ENCODE assay signal across 19 mouse cellular contexts in genomic region chr2:173702867-173703237, GRCm38 (mm10). TPM values are rescaled to one million over a fixed set of nuclear protein-coding genes. Genes with fewer than 3 reads are reported as not detected.
DNase-seq lines count a peak whose midpoint lies in the region; ATAC-seq lines count a peak whose summit lies in the region.
"Had no signal": no experiment of that assay in that cellular context is flagged by ENCODE, and none has a peak within 500 bp of the region (broad histone marks: within the 10 kb centered on the region; RNA-seq: fewer than 3 reads in every experiment).

No protein-coding gene starts in this region.

- intact Hi-C loops in gastrocnemius, postnatal 14 days (cut with DNase I; ENCODE audit: low total_unique reads) = no loop called here

- H3K27ac ChIP-seq in heart, embryonic 14.5 days (replicated peaks in 1 of 2; ENCODE audit: control insufficient read depth in 1 of 2, insufficient read depth in 1 of 2, low read depth in 2 of 2, low read length in 2 of 2) = peak overlapping the region; percentile 67 to 75
- no peak overlapping the region for H3K27ac ChIP-seq in limb, embryonic 11.5 days (replicated peaks; ENCODE audit: low read depth, low read length)
- no peak overlapping the region for H3K27ac ChIP-seq in limb, embryonic 10.5 days
- peak overlapping the region; percentile 64 for H3K27ac ChIP-seq in brown adipose tissue, adult 24 weeks (replicated peaks; ENCODE audit: low read depth, low read length)
- peak overlapping the region; percentile 82 for H3K27ac ChIP-seq in limb, embryonic 12.5 days
- H3K27ac ChIP-seq: heart, embryonic 10.5 days had no signal

- H3K4me3 ChIP-seq in heart, embryonic 14.5 days (ENCODE audit: control insufficient read depth in 1 of 2, insufficient read depth in 1 of 2, low read depth in 1 of 2, low read length in 2 of 2) = no peak overlapping the region
- no peak overlapping the region for H3K4me3 ChIP-seq in limb, embryonic 11.5 days (ENCODE audit: low read depth, low read length)
- H3K4me3 ChIP-seq in limb, embryonic 10.5 days = no peak overlapping the region
- no peak overlapping the region for H3K4me3 ChIP-seq in brown adipose tissue, adult 24 weeks (ENCODE audit: insufficient read depth, low read depth, low read length)
- H3K4me3 ChIP-seq in limb, embryonic 12.5 days (replicated peaks) = no peak overlapping the region
- H3K4me3 ChIP-seq: heart, embryonic 10.5 days; myocyte had no signal

- H3K27me3 ChIP-seq in heart, embryonic 14.5 days (ENCODE audit: control insufficient read depth, insufficient read depth, low read length) = no peaks in the 10 kb centered on the region
- H3K27me3 ChIP-seq in limb, embryonic 11.5 days (ENCODE audit: control insufficient read depth, insufficient read depth, low read length) = no peaks in the 10 kb centered on the region
- H3K27me3 ChIP-seq in limb, embryonic 10.5 days (ENCODE audit: low read depth, poor library complexity, severe bottlenecking) = no peaks in the 10 kb centered on the region
- no peaks in the 10 kb centered on the region for H3K27me3 ChIP-seq in limb, embryonic 12.5 days

- H3K9ac ChIP-seq in heart, embryonic 14.5 days (ENCODE audit: low read length) = 0 out of 2 replicates have a peak overlapping the region, but pooled peaks have one; percentile 5
- no peak overlapping the region for H3K9ac ChIP-seq in limb, embryonic 11.5 days (ENCODE audit: low read length)
- no peak overlapping the region for H3K9ac ChIP-seq in limb, embryonic 12.5 days (replicated peaks)

- ATAC-seq in heart, embryonic 14.5 days (ENCODE audit: insufficient number of reproducible peaks, insufficient read depth, low FRiP score, low read depth) = peak; percentile 36; the same call in 1 of the 2 replicates
- 0 out of 2 replicates have a peak, but pooled peaks have one; percentile 18 for ATAC-seq in limb, embryonic 11.5 days (ENCODE audit: insufficient number of reproducible peaks, low FRiP score, low TSS enrichment, low read depth)
- ATAC-seq in limb, embryonic 12.5 days (ENCODE audit: insufficient number of reproducible peaks, insufficient read depth, low FRiP score, low TSS enrichment, low read depth) = no peak

- peaks cover 74% of the 10 kb centered on the region for H3K36me3 ChIP-seq in heart, embryonic 14.5 days (ENCODE audit: control insufficient read depth, insufficient read depth, low read length)
- peaks cover 11% of the 10 kb centered on the region for H3K36me3 ChIP-seq in limb, embryonic 11.5 days (ENCODE audit: control insufficient read depth, insufficient read depth, low read length)
- peaks cover 80% of the 10 kb centered on the region for H3K36me3 ChIP-seq in limb, embryonic 10.5 days
- peaks cover 60% of the 10 kb centered on the region for H3K36me3 ChIP-seq in limb, embryonic 12.5 days

- WGBS in heart, embryonic 14.5 days = 78% methylated on average over 12 of the region's 12 CpGs
- 68% methylated on average over 12 of the region's 12 CpGs for WGBS in limb, embryonic 11.5 days
- 81% methylated on average over 12 of the region's 12 CpGs for WGBS in limb, embryonic 10.5 days
- WGBS in limb, embryonic 12.5 days = 57% methylated on average over 12 of the region's 12 CpGs

- no peak overlapping the region for H3K4me2 ChIP-seq in heart, embryonic 14.5 days (ENCODE audit: low read length)
- no peak overlapping the region for H3K4me2 ChIP-seq in limb, embryonic 11.5 days (ENCODE audit: low read depth, severe bottlenecking)
- H3K4me2 ChIP-seq in limb, embryonic 12.5 days = no peak overlapping the region
- H3K4me2 ChIP-seq: midbrain, embryonic 11.5 days had no signal

- no peak for DNase-seq in heart, adult 8-10 months (ENCODE audit: low spot score)
- DNase-seq in limb, embryonic 11.5 days (ENCODE audit: low spot score) = no peak
- DNase-seq in limb, embryonic 10.5 days (ENCODE audit: low spot score) = no peak
- DNase-seq in cerebellum, postnatal 10 days = no peak
- DNase-seq in gastrocnemius, postnatal 14 days = no peak
- DNase-seq: lung, adult 18-20 months; right cerebral cortex, postnatal 25 days had no signal

- peaks cover 18 to 31% of the 10 kb centered on the region in 2 experiments for H3K4me1 ChIP-seq in heart, embryonic 14.5 days (ENCODE audit: control insufficient read depth in 2 of 2, insufficient read depth in 2 of 2, low read length in 2 of 2)
- 0 out of 2 replicates have a peak, but pooled peaks cover 2% of the 10 kb centered on the region for H3K4me1 ChIP-seq in limb, embryonic 11.5 days (ENCODE audit: control insufficient read depth, insufficient read depth, low read length)
- H3K4me1 ChIP-seq in limb, embryonic 10.5 days = peaks cover 22% of the 10 kb centered on the region
- H3K4me1 ChIP-seq in brown adipose tissue, adult 24 weeks (ENCODE audit: control insufficient read depth, insufficient read depth, insufficient read length, low read length) = peaks cover 6% of the 10 kb centered on the region; the same call in 1 of the 2 replicates
- peaks cover 26% of the 10 kb centered on the region for H3K4me1 ChIP-seq in limb, embryonic 12.5 days (replicated peaks)

- H3K9me3 ChIP-seq in heart, embryonic 14.5 days (ENCODE audit: control insufficient read depth, low read length) = no peaks in the 10 kb centered on the region
- no peaks in the 10 kb centered on the region for H3K9me3 ChIP-seq in limb, embryonic 11.5 days (ENCODE audit: control insufficient read depth, low read length)
- no peaks in the 10 kb centered on the region for H3K9me3 ChIP-seq in limb, embryonic 10.5 days (replicated peaks)
- no peaks in the 10 kb centered on the region for H3K9me3 ChIP-seq in limb, embryonic 12.5 days
- H3K9me3 ChIP-seq: heart, embryonic 10.5 days had no signal

RNA-seq across cellular contexts. Expression of gene 1700010B08Rik, which starts 16.4 kb away (rescaled TPM):
- polyA plus RNA-seq in heart, embryonic 14.5 days (2014; fragmentation: Nextera tagmentation; extraction: Ambion mirVana) = not detected in 2 replicates
- not detected for total RNA-seq in heart, adult 8-10 months (2022)
- not detected in 2 replicates for polyA plus RNA-seq in limb, embryonic 11.5 days (2014; fragmentation: Nextera tagmentation; extraction: Ambion mirVana)
- polyA plus RNA-seq in limb, embryonic 10.5 days (2016; fragmentation: Nextera tagmentation; extraction: Ambion mirVana) = not detected in 2 replicates
- polyA plus RNA-seq in brown adipose tissue, adult 24 weeks (2012; ENCODE audit: insufficient read depth, insufficient read length, missing spikeins) = not detected in 2 replicates
- not detected in 2 replicates for polyA plus RNA-seq in limb, embryonic 12.5 days (2016; fragmentation: Nextera tagmentation; extraction: Ambion mirVana)
- not detected for total RNA-seq in gastrocnemius, postnatal 14 days (2021)
- total RNA-seq: adrenal gland, postnatal 14 days; left cerebral cortex, postnatal 25 days; MEL had no signal
- polyA plus RNA-seq: embryonic facial prominence, embryonic 14.5 days; forebrain, embryonic 11.5 days; heart, embryonic 10.5 days; kidney, postnatal 0 days; midbrain, embryonic 11.5 days had no signal

RNA-seq across cellular contexts. Expression of gene Vapb, which starts 34.5 kb away (rescaled TPM):
- 7.9 and 10.6 TPM in 2 replicates for polyA plus RNA-seq in heart, embryonic 14.5 days (2014; fragmentation: Nextera tagmentation; extraction: Ambion mirVana)
- total RNA-seq in heart, adult 8-10 months (2022) = 100 to 1,000 TPM; 111 to 126 (median 118) TPM
- polyA plus RNA-seq in limb, embryonic 11.5 days (2014; fragmentation: Nextera tagmentation; extraction: Ambion mirVana) = 9.8 and 11.0 TPM in 2 replicates
- 7.6 and 9.0 TPM in 2 replicates for polyA plus RNA-seq in limb, embryonic 10.5 days (2016; fragmentation: Nextera tagmentation; extraction: Ambion mirVana)
- polyA plus RNA-seq in brown adipose tissue, adult 24 weeks (2012; ENCODE audit: insufficient read depth, insufficient read length, missing spikeins) = 74.1 and 75.7 TPM in 2 replicates
- polyA plus RNA-seq in limb, embryonic 12.5 days (2016; fragmentation: Nextera tagmentation; extraction: Ambion mirVana) = 11.0 and 14.8 TPM in 2 replicates
- 100 to 1,000 TPM; 160 to 166 TPM for total RNA-seq in gastrocnemius, postnatal 14 days (2021)

RNA-seq across cellular contexts. Expression of gene Rab22a, which starts 43.3 kb away (rescaled TPM):
- 29.9 and 32.9 TPM in 2 replicates for polyA plus RNA-seq in heart, embryonic 14.5 days (2014; fragmentation: Nextera tagmentation; extraction: Ambion mirVana)
- total RNA-seq in heart, adult 8-10 months (2022) = 10 to 100 TPM; 32.9 to 41.6 (median 36.0) TPM
- 31.9 and 34.3 TPM in 2 replicates for polyA plus RNA-seq in limb, embryonic 11.5 days (2014; fragmentation: Nextera tagmentation; extraction: Ambion mirVana)
- 23.8 and 28.4 TPM in 2 replicates for polyA plus RNA-seq in limb, embryonic 10.5 days (2016; fragmentation: Nextera tagmentation; extraction: Ambion mirVana)
- polyA plus RNA-seq in brown adipose tissue, adult 24 weeks (2012; ENCODE audit: insufficient read depth, insufficient read length, missing spikeins) = 23.7 and 24.6 TPM in 2 replicates
- polyA plus RNA-seq in limb, embryonic 12.5 days (2016; fragmentation: Nextera tagmentation; extraction: Ambion mirVana) = 47.6 and 50.2 TPM in 2 replicates
- total RNA-seq in gastrocnemius, postnatal 14 days (2021) = 10 to 100 TPM; 21.5 to 22.5 TPM

Comparison
In these comparisons a context has a peak if more than half of its experiments do, and no peak if none do; other contexts are left out.
1. H3K27ac ChIP-seq: peak in heart, embryonic 14.5 days (2 of 2), brown adipose tissue, adult 24 weeks (single experiment) and limb, embryonic 12.5 days (single experiment); none in limb, embryonic 11.5 days (single experiment) and limb, embryonic 10.5 days (single experiment).